Mouse (Mus musculus) CD4-positive, CD25-positive, alpha-beta regulatory T cell, adult 2 months (primary cell): ENCODE measurements around the gene Tnp2.

Experiments used
- DNase-seq: peaks from one replicate; pipeline ENCODE4 v3.0.0-alpha.2; 2012; ENCODE audit warnings: low read depth, low spot score

Gene Tnp2

GRCm38 (mm10) chr16:10788866-10789265 lies 406 bp upstream of the Tnp2 start:
- peak; percentile 56 for DNase-seq

GRCm38 (mm10) chr16:10787548-10788058 lies 857 bp downstream of the Tnp2 start:
- no peak for DNase-seq

- peak; percentile 28 for DNase-seq
These were observed 1.5 kb downstream of the Tnp2 start for GRCm38 (mm10) chr16:10786782-10787547.

- peak; percentile 95 for DNase-seq
These were observed 2.2 kb downstream of the Tnp2 start for GRCm38 (mm10) chr16:10786288-10786687.

GRCm38 (mm10) chr16:10785371-10786231 lies 2.9 kb downstream of the Tnp2 start, which contains the start of gene Socs1:
Socs1 (minus strand) TSS chr16:10785536.
- DNase-seq, result peak; percentile 98

GRCm38 (mm10) chr16:10784793-10785370 lies 3.6 kb downstream of the Tnp2 start:
- peak; percentile 98 for DNase-seq

GRCm38 (mm10) chr16:10783883-10784792 lies 4.3 kb downstream of the Tnp2 start:
- peak; percentile 72 for DNase-seq

- peak; percentile 30 for DNase-seq
These were observed 5.0 kb downstream of the Tnp2 start for GRCm38 (mm10) chr16:10783451-10783850.

GRCm38 (mm10) chr16:10783152-10783434 lies 5.4 kb downstream of the Tnp2 start:
- peak; percentile 56 for DNase-seq

- DNase-seq, result peak; percentile 52
These were observed 5.9 kb downstream of the Tnp2 start for GRCm38 (mm10) chr16:10782377-10783151.

- peak; percentile 68 for DNase-seq
These were observed 6.5 kb downstream of the Tnp2 start for GRCm38 (mm10) chr16:10781862-10782371.

- peak; percentile 38 for DNase-seq
These were observed 7.8 kb downstream of the Tnp2 start for GRCm38 (mm10) chr16:10780631-10781120.

GRCm38 (mm10) chr16:10777579-10778160 lies 10.8 kb downstream of the Tnp2 start:
- peak; percentile 19 for DNase-seq

GRCm38 (mm10) chr16:10776322-10776721 lies 12.1 kb downstream of the Tnp2 start:
- no peak for DNase-seq

- DNase-seq, result peak; percentile 54
These were observed 13.7 kb downstream of the Tnp2 start for GRCm38 (mm10) chr16:10774726-10775125.

GRCm38 (mm10) chr16:10773543-10773942 lies 14.9 kb downstream of the Tnp2 start:
- peak; percentile 25 for DNase-seq

GRCm38 (mm10) chr16:10771769-10772510 lies 16.5 kb downstream of the Tnp2 start:
- DNase-seq, result peak; percentile 94

GRCm38 (mm10) chr16:10770531-10771325 lies 17.7 kb downstream of the Tnp2 start:
- peak; percentile 61 for DNase-seq
